Mouse (Mus musculus): ENCODE results near the gene Sprr2f.

Gene Sprr2f

GRCm38 (mm10) chr3:92394301-92394700 is 29.3 kb downstream of the Sprr2f start:
- H3K36me3 ChIP-seq (ENCODE audit: insufficient read depth, low read length) = no peaks in the 10 kb centered on the region
- TF ChIP-seq CTCF (conservative IDR thresholded peaks at IDR 0.05; ENCODE audit: low read length) = no peak
- TF ChIP-seq POU5F1 (IDR thresholded peaks at IDR 0.05; ENCODE audit: borderline replicate concordance, low read length) = no peak
- no peak for TF ChIP-seq NANOG (IDR thresholded peaks at IDR 0.05; ENCODE audit: borderline replicate concordance, low read length)
- H3K4me1 ChIP-seq (replicated peaks; ENCODE audit: low read depth, low read length) = no peaks in the 10 kb centered on the region
- H3K27me3 ChIP-seq (ENCODE audit: insufficient read depth, low read length) = no peaks in the 10 kb centered on the region
- no peaks in the 10 kb centered on the region for H3K9me3 ChIP-seq (ENCODE audit: low read length)
- no peak overlapping the region for H3K4me3 ChIP-seq (replicated peaks; ENCODE audit: low read length)

- no peak within 1 kb of the TSS for H3K4me3 ChIP-seq (replicated peaks; ENCODE audit: low read length)
- no peaks in the 10 kb centered on the region for H3K27me3 ChIP-seq (ENCODE audit: insufficient read depth, low read length)
- TF ChIP-seq NANOG (IDR thresholded peaks at IDR 0.05; ENCODE audit: borderline replicate concordance, low read length) (no peak), CTCF (conservative IDR thresholded peaks at IDR 0.05; ENCODE audit: low read length) (no peak), POU5F1 (IDR thresholded peaks at IDR 0.05; ENCODE audit: borderline replicate concordance, low read length) (no peak)
- H3K9me3 ChIP-seq (ENCODE audit: low read length) = no peaks in the 10 kb centered on the region
- no peaks in the 10 kb centered on the region for H3K4me1 ChIP-seq (replicated peaks; ENCODE audit: low read depth, low read length)
- H3K36me3 ChIP-seq (ENCODE audit: insufficient read depth, low read length) = no peaks in the 10 kb centered on the region
Observed at GRCm38 (mm10) chr3:92407691-92408090, 42.7 kb downstream of the Sprr2f start, which contains the start of gene Sprr2i. TSS of gene Sprr2i (plus strand) at chr3:92407991.

Measured in E14TG2a.4 (cell line).